Mouse (Mus musculus) C2C12 (cell line): ENCODE results near the gene Ubac1.

Experiments used
- MYOD1 ChIP-seq: IDR thresholded peaks from one replicate; pipeline ENCODE4 v1.6.1; 2011; ENCODE audit warnings: low read depth; ENCODE audit not compliant: control insufficient read depth, insufficient read length
- MYOG ChIP-seq: IDR thresholded peaks from one replicate; pipeline ENCODE4 v1.6.1; 2011; ENCODE audit not compliant: control insufficient read depth, insufficient read length; ENCODE audit errors: extremely low read depth

DNA sequence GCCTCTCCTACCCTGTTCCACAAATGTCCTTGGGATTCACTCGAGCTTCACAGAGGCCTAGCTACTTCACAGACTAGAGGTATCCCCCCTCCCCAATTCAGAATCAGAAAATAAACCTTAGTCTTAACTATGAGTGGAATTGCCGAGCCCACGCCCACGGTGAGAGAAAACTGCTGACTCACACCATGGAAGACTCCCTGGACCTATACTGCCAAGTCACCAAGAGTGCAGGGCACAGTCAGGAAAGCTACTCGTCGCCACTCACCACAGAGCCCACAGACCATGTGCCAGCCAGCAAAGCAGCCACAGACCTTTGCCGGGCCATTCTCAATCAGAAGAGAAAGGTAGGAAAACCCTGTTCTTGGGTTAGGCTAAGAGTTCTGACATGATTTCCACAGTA, 46.6 kb upstream of the Ubac1 start:
- TF ChIP-seq MYOG (no peak), MYOD1 (no peak)
